Mouse (Mus musculus) gastrocnemius, adult 8-10 months (tissue): ENCODE data around the gene Ten1. TPM values are rescaled to one million over a fixed set of nuclear protein-coding genes. Genes with fewer than 3 reads are reported as not detected.
A peak's percentile ranks its signal among the peaks of the same experiment; 100 is the strongest.

ENCODE experiments used
- DNase-seq, 2 experiments: peaks; one replicate each; pipeline ENCODE4 v3.0.0; 2022; ENCODE audit warnings: low spot score in 2 of 2
- total RNA-seq, 4 experiments: library from RNA; stranded (reverse); gene quantifications; 2 replicates each; pipeline ENCODE4 v1.2.4; 2022

Ten1 gene
- total RNA-seq, 4 experiments from 2014 or later, result 15.7 to 18.4 (median 17.2) TPM

GRCm38 (mm10) chr11:116196866-116197583, 1.6 kb upstream of the Ten1 start:
- no peak for DNase-seq

- no peak for DNase-seq
Measured at GRCm38 (mm10) chr11:116197584-116197906, 1.1 kb upstream of the Ten1 start.

- no peak for DNase-seq
Measured at GRCm38 (mm10) chr11:116198132-116198531, 523 bp upstream of the Ten1 start.

GRCm38 (mm10) chr11:116201151-116201550, 2.5 kb downstream of the Ten1 start:
- no peak for DNase-seq

GRCm38 (mm10) chr11:116203150-116203549, 4.5 kb downstream of the Ten1 start:
- no peak for DNase-seq

GRCm38 (mm10) chr11:116206678-116207077, 8.0 kb downstream of the Ten1 start:
- DNase-seq, result no peak

- no peak for DNase-seq
Measured at GRCm38 (mm10) chr11:116208660-116209059, 10.0 kb downstream of the Ten1 start.

- no peak for DNase-seq
Measured at GRCm38 (mm10) chr11:116209257-116209656, 10.6 kb downstream of the Ten1 start.

GRCm38 (mm10) chr11:116210696-116211095, 12.0 kb downstream of the Ten1 start:
- DNase-seq, result no peak

- no peak for DNase-seq
Measured at GRCm38 (mm10) chr11:116212847-116213246, 14.2 kb downstream of the Ten1 start.

GRCm38 (mm10) chr11:116213877-116214510, 15.3 kb downstream of the Ten1 start:
- DNase-seq, result no peak

- DNase-seq, result no peak
Measured at GRCm38 (mm10) chr11:116215181-116215580, 16.5 kb downstream of the Ten1 start.

- no peak for DNase-seq
Measured at GRCm38 (mm10) chr11:116215991-116216390, 17.3 kb downstream of the Ten1 start.

GRCm38 (mm10) chr11:116216549-116216948, 17.9 kb downstream of the Ten1 start:
- DNase-seq, result no peak

GRCm38 (mm10) chr11:116218263-116218662, 19.6 kb downstream of the Ten1 start:
- DNase-seq, result no peak

GRCm38 (mm10) chr11:116218737-116219400, 20.2 kb downstream of the Ten1 start:
- DNase-seq, result peak; percentile 39 to 63

- peak; percentile 32 to 38 for DNase-seq
Measured at GRCm38 (mm10) chr11:116219885-116220284, 21.2 kb downstream of the Ten1 start.

- no peak for DNase-seq
Measured at GRCm38 (mm10) chr11:116221931-116222739, 23.5 kb downstream of the Ten1 start.

- DNase-seq, result no peak
Measured at GRCm38 (mm10) chr11:116222740-116223059, 24.0 kb downstream of the Ten1 start.

GRCm38 (mm10) chr11:116226414-116226813, 27.8 kb downstream of the Ten1 start:
- peak; percentile 52 to 68 for DNase-seq

GRCm38 (mm10) chr11:116228699-116229098, 30.0 kb downstream of the Ten1 start:
- no peak for DNase-seq

GRCm38 (mm10) chr11:116232427-116232826, 33.8 kb downstream of the Ten1 start:
- DNase-seq, result no peak
